Mouse (Mus musculus) CD4-positive, CD25-positive, alpha-beta regulatory T cell, adult 4 months (primary cell): ENCODE measurements around the gene Rbbp7. TPM values are rescaled to one million over a fixed set of nuclear protein-coding genes. Genes with fewer than 3 reads are reported as not detected.
"Not testable (repeated sequence)": the region's sequence is repeated elsewhere in the genome, so short reads cannot be mapped to it uniquely, and the experiment has no call there.

Source experiments
- ATAC-seq: one replicate; pipeline ENCODE4 v1.8.0; 2017
- polyA plus RNA-seq, 2 experiments: library from polyadenylated mRNA; unstranded; fragments of 100-300 nt; shearing (Covaris generic); gene quantifications; one replicate each; pipeline ENCODE4 v1.2.1; 2017

The Rbbp7 gene
- 100 to 1,000 TPM; 121 to 140 TPM for polyA plus RNA-seq

- ATAC-seq = peak; percentile 86
Measured at GRCm38 (mm10) chrX:162760115-162760942, at the start of gene Rbbp7. TSS of gene Rbbp7 (plus strand) at chrX:162760402.

GRCm38 (mm10) chrX:162717837-162718236 lies 42.4 kb upstream of the Rbbp7 start:
- peak; percentile 86 for ATAC-seq

DNA sequence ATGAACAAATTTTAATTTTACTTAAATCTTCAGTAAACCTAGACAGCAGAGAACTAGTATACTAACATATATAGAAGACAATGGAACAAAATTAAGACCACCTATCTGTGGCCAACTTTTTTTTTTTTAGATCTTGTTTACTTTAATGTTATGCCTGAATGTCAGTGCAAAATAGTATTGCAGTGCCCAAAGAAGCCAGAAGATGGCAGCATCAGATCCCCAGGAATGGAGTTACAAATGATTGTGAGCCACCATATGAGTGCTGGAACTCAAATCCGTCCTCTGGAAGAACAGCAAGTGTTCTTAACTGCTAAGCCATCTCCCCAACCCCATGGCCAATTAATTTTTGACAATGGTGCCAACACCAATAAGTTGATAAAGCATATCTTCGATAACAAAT lies 40.6 kb upstream of the Rbbp7 start:
- ATAC-seq = peak; percentile 65

DNA sequence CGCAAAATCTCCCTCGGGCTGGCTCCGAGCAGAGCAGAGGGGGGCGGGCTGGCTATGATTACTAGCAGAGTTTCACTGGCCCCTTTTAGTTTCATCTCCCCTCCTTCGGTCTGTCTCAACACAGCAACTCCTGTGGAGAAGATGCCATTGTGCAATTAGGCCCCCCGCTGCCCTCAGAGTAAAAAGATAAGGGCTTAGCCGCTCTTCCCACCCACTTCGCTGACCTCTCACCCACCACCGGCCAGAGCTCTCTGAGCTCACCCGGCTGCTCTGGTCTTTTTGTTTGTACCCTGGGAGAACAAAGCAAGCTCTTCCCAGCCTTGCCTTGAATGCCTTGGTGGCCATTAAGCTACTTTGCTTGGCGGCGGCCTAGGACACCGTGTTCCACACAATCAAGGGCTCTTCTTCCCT lies 32.8 kb upstream of the Rbbp7 start:
- ATAC-seq = no peak

- ATAC-seq = no peak
Measured at GRCm38 (mm10) chrX:162727795-162728194, 32.4 kb upstream of the Rbbp7 start.

DNA sequence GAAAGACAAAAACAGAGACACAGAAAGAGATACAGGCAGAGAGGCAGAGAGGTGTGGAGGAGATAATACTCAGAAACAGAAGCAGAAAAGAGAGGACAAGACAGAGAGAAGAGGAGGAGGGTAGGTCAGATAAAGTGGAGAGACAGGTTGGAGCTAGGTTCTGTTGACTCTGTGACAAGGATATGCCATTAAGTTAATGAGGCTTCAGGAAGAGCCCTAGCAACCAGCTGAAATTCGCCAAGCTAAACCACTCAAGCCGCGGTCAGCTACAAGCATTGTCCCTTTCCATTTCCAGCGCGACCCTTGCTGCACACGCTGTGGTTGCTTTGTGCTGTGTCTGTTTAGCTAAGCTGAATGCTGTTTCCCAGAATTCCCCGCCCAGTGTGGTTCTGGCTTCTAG lies 32.0 kb upstream of the Rbbp7 start:
- no peak for ATAC-seq

DNA sequence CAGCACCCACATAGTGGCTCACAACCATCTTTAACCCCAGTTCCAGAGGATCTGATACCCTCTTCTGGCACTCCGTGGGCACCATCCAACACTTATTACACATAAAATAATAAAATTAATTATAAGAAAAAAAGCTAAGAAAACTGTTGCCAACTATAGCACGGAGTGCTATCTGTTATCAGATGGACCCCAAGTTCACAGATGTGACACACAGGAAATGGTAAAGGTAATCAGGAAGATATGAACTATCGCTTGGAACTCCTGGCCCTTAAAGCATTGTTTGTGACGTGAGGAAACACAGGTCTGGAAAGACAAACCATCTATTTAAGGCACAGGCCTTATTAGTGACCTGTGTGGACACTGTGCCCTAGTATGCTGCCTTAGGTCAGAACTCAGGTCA lies 30.2 kb upstream of the Rbbp7 start:
- ATAC-seq = no peak

GRCm38 (mm10) chrX:162734997-162735929 lies 24.9 kb upstream of the Rbbp7 start:
- ATAC-seq = peak; percentile 94

- no peak for ATAC-seq
Measured at GRCm38 (mm10) chrX:162736140-162736659, 24.0 kb upstream of the Rbbp7 start.

DNA sequence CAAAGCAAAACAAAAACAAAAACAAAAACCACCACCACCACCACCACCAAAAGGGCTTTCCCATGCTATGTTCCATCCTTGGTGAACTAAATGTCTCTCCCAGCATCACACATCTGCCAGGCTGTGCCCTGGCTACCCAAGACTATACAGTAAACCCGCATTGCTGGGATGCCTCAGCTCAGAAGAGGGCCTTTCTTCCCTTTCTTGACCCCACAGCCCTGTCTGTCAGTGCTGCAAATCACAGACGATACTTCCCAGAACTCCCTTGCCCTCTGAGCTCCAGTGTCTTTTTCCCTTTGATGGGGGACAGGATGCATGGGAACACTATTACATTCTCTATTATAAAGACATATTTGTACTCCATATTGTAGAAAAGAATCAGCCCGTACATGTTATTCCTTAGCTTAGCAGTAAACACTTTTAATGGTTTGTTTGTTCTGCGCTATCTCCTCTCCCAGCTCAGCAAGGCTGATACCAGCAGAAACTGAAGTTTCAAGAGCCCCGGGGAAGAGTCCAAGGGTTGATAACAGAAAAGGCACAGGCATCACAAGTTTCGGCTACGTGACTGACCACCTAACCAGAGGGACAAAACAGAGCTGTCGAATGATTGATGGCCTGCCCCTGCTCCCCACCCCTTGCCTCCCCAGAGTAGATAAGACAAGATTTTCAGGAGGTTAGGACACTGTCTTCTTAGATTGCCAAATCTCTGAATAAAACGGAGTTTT lies 11.3 kb upstream of the Rbbp7 start:
- no peak for ATAC-seq

DNA sequence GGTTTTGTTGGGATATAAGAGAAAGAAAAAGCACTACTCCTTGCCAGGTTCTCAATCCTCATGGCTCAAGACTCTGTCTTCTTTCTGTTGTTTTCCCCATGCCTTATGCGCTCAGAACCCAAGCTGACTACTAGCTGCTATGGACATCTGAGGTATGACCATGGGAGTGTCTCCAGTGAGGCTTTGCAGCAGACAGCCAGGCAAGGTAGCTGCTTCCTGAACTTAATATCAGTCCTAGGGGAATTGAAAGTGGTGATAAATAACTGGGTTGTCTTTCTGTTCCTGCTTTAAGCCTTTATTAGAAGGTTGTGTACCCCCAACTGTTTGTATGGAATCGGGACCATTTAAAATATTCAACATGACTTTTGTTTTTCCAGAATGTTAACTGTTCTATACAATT lies 7.8 kb upstream of the Rbbp7 start:
- no peak for ATAC-seq

GRCm38 (mm10) chrX:162754314-162754713 lies 5.9 kb upstream of the Rbbp7 start:
- ATAC-seq = no peak

GRCm38 (mm10) chrX:162756058-162756457 lies 4.1 kb upstream of the Rbbp7 start:
- ATAC-seq = no peak

DNA sequence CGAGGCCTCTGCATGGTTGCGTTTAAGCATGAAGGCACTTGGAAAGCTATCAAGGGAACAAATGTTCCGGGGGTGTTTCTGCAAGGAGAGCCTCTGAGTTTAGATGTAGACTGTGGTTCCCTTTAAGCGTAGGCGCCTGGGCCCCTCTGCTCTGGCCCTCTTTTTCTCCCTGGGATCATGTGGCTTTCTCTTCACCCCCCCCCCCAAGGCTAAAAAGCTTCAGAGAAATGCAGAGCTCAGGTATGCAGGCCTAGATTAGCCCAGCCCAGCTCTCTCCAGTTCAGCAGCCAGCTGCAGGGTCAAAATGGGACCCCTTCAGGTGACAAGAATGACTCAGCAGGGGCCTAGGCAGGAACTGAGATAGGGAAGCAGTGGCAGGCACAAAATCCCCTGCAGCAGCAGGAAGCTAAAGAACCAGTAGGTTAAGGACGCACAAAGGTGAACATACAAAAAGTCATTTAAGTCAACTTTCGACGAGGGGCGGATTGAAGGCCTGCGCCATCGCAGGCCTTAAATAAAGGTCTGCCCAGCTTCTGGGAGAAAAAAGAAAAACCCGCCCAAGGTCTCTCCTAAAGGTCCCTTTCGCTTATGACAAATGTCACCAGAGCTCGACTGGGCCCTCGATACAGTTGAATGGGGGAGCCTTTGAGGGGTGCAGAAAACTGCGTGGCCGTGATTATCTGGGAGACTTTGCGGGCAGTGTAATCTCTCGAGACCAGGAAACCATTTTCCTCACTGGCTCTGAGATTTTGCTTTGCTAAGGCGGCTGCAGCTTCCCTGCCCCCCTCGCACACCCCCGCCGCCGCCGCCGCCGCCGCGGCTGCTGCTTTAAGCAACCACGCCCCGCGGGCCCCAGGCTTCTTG lies 719 bp upstream of the Rbbp7 start:
- ATAC-seq = peak; percentile 16

DNA sequence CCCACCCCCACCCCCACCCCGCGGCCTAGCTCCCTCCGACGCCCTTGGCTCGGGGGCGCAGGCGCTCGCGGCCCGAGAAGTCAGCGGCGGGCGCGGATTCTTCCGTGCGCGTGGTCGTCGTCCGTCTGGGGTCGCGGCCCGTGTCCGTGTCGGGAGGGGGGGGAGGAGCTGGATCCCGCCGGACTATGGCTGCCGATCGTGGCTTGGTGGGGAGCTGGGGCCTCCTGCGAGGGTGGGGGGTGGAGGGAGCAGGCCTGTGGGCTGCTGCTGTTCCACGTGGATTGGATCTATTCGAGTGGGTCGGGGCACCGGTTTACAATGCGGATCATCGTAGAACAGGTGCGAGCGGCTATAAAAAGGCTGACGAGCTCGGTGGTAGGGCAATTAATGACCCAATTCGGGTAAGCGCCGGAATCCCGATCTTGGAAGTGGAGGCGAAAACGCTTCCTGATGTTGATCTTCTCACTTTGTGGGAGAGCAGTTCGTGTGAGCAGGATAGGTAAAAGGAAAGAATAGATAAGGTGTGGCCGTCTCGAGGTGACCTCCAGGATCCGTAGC lies 835 bp downstream of the Rbbp7 start:
- no peak for ATAC-seq

GRCm38 (mm10) chrX:162761716-162762395 lies 1.7 kb downstream of the Rbbp7 start:
- no peak for ATAC-seq

- no peak for ATAC-seq
Measured at GRCm38 (mm10) chrX:162770726-162771125, 10.5 kb downstream of the Rbbp7 start.

GRCm38 (mm10) chrX:162788372-162788771 lies 28.2 kb downstream of the Rbbp7 start:
- ATAC-seq = no peak

DNA sequence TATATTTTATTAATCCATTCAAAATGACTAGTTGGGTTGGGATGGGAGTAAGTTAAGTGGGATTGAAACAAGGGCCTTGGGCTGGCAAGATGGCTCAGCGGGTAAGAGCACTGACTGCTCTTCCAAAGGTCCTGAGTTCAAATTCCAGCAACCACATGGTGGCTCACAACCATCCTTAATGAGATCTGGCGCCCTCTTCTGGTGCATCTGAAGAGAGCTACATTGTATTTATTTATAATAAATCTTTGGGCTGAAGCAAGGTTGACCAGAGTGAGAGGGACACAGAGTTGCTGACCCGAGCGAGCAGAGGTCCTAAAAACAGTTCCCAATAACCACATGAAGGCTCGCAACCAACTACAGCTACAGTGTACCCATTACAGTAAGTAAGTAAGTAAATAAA lies 31.2 kb downstream of the Rbbp7 start:
- not testable (repeated sequence) for ATAC-seq

- peak; percentile 74 for ATAC-seq
Measured at GRCm38 (mm10) chrX:162800371-162800770, 40.2 kb downstream of the Rbbp7 start.

DNA sequence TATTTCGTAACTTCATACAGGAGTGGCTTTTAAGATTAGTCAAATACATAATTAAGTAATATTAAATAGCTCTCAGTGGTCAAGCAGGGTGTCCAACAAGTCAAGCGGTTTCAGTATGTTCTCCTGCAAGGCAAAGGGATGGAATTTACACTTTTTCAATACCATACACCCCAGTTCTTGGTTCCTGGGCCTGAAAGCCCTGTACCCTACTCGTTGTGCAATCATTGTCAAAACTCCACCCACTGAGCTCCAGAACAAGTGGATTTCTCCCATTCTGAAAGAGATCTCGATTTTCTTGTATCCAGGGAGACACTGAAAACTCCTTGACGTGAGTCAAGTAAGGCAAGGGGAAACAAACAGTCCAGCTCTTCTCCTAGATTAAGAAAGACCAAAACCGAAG lies 67.8 kb downstream of the Rbbp7 start:
- no peak for ATAC-seq
